Mouse (Mus musculus): Measurements from ENCODE around the gene Vav3. TPM values are rescaled to one million over a fixed set of nuclear protein-coding genes. Genes with fewer than 3 reads are reported as not detected.

Gene Vav3
- polyA plus RNA-seq, 1 experiment from 2014 or later, result 17.4 TPM

- WGBS, result 64% methylated on average over 11 of the region's 11 CpGs
- H3K27me3 ChIP-seq (ENCODE audit: control insufficient read depth, insufficient read depth, low read length), result no peaks in the 10 kb centered on the region
- no peak overlapping the region for H3K9ac ChIP-seq (ENCODE audit: low read length)
- 0 out of 2 replicates have a peak, but pooled peaks cover 6% of the 10 kb centered on the region for H3K4me1 ChIP-seq (ENCODE audit: control insufficient read depth, insufficient read depth, low read length)
- no peaks in the 10 kb centered on the region for H3K36me3 ChIP-seq (ENCODE audit: control insufficient read depth, insufficient read depth, low read length)
- no peak overlapping the region for H3K4me3 ChIP-seq (ENCODE audit: low read depth, low read length)
- ATAC-seq (ENCODE audit: insufficient read depth, low FRiP score, low TSS enrichment) (no peak), DNase-seq (ENCODE audit: low spot score) (no peak)
- H3K9me3 ChIP-seq (ENCODE audit: control insufficient read depth, low read length), result no peaks in the 10 kb centered on the region
- H3K27ac ChIP-seq (ENCODE audit: low read depth, low read length), result no peak overlapping the region
- H3K4me2 ChIP-seq (ENCODE audit: low read depth), result no peak overlapping the region
These were observed 150.3 kb downstream of the Vav3 start for GRCm38 (mm10) chr3:109490561-109491296.

GRCm38 (mm10) chr3:109491568-109491967 is 151.1 kb downstream of the Vav3 start:
- Histone ChIP-seq H3K9me3 (ENCODE audit: control insufficient read depth, low read length) (no peaks in the 10 kb centered on the region), H3K4me3 (ENCODE audit: low read depth, low read length) (no peak overlapping the region), H3K9ac (ENCODE audit: low read length) (no peak overlapping the region), H3K27ac (ENCODE audit: low read depth, low read length) (no peak overlapping the region), H3K27me3 (ENCODE audit: control insufficient read depth, insufficient read depth, low read length) (no peaks in the 10 kb centered on the region), H3K36me3 (ENCODE audit: control insufficient read depth, insufficient read depth, low read length) (no peaks in the 10 kb centered on the region), H3K4me2 (ENCODE audit: low read depth) (no peak overlapping the region), H3K4me1 (ENCODE audit: control insufficient read depth, insufficient read depth, low read length) (0 out of 2 replicates have a peak, but pooled peaks cover 6% of the 10 kb centered on the region)
- WGBS, result 10% methylated on average over 2 of the region's 2 CpGs
- DNase-seq (ENCODE audit: low spot score) (peak; percentile 27), ATAC-seq (ENCODE audit: insufficient read depth, low FRiP score, low TSS enrichment) (peak; percentile 26; the same call in 1 of the 2 replicates)

- no peaks in the 10 kb centered on the region for H3K9me3 ChIP-seq (ENCODE audit: control insufficient read depth, low read length)
- WGBS, result 46% methylated on average over 5 of the region's 5 CpGs
- peak; percentile 65; the same call in 1 of the 2 replicates for ATAC-seq (ENCODE audit: insufficient read depth, low FRiP score, low TSS enrichment)
- DNase-seq (ENCODE audit: low spot score), result peak; percentile 28
- H3K27me3 ChIP-seq (ENCODE audit: control insufficient read depth, insufficient read depth, low read length), result no peaks in the 10 kb centered on the region
- H3K4me1 ChIP-seq (ENCODE audit: control insufficient read depth, insufficient read depth, low read length), result no peaks in the 10 kb centered on the region
- no peak overlapping the region for H3K9ac ChIP-seq (ENCODE audit: low read length)
- no peak overlapping the region for H3K27ac ChIP-seq (ENCODE audit: low read depth, low read length)
- no peaks in the 10 kb centered on the region for H3K36me3 ChIP-seq (ENCODE audit: control insufficient read depth, insufficient read depth, low read length)
- H3K4me2 ChIP-seq (ENCODE audit: low read depth), result no peak overlapping the region
- no peak overlapping the region for H3K4me3 ChIP-seq (ENCODE audit: low read depth, low read length)
These were observed 156.0 kb downstream of the Vav3 start for GRCm38 (mm10) chr3:109496461-109496860.

GRCm38 (mm10) chr3:109497074-109497473 is 156.6 kb downstream of the Vav3 start:
- no peaks in the 10 kb centered on the region for H3K4me1 ChIP-seq (ENCODE audit: control insufficient read depth, insufficient read depth, low read length)
- H3K4me3 ChIP-seq (ENCODE audit: low read depth, low read length), result no peak overlapping the region
- no peak overlapping the region for H3K4me2 ChIP-seq (ENCODE audit: low read depth)
- no peak for DNase-seq (ENCODE audit: low spot score)
- 91% methylated on average over 4 of the region's 4 CpGs for WGBS
- H3K9ac ChIP-seq (ENCODE audit: low read length), result no peak overlapping the region
- H3K36me3 ChIP-seq (ENCODE audit: control insufficient read depth, insufficient read depth, low read length), result no peaks in the 10 kb centered on the region
- H3K27me3 ChIP-seq (ENCODE audit: control insufficient read depth, insufficient read depth, low read length), result no peaks in the 10 kb centered on the region
- no peak for ATAC-seq (ENCODE audit: insufficient read depth, low FRiP score, low TSS enrichment)
- H3K27ac ChIP-seq (ENCODE audit: low read depth, low read length), result no peak overlapping the region
- no peaks in the 10 kb centered on the region for H3K9me3 ChIP-seq (ENCODE audit: control insufficient read depth, low read length)

GRCm38 (mm10) chr3:109499861-109500456 is 159.5 kb downstream of the Vav3 start:
- 91% methylated on average over 1 of the region's 1 CpGs for WGBS
- no peak overlapping the region for H3K4me2 ChIP-seq (ENCODE audit: low read depth)

GRCm38 (mm10) chr3:109509784-109510183 is 169.3 kb downstream of the Vav3 start:
- Histone ChIP-seq H3K9me3 (ENCODE audit: control insufficient read depth, low read length) (no peaks in the 10 kb centered on the region), H3K27ac (ENCODE audit: low read depth, low read length) (no peak overlapping the region), H3K36me3 (ENCODE audit: control insufficient read depth, insufficient read depth, low read length) (no peaks in the 10 kb centered on the region), H3K27me3 (ENCODE audit: control insufficient read depth, insufficient read depth, low read length) (no peaks in the 10 kb centered on the region), H3K4me2 (ENCODE audit: low read depth) (no peak overlapping the region), H3K4me1 (ENCODE audit: control insufficient read depth, insufficient read depth, low read length) (no peaks in the 10 kb centered on the region), H3K9ac (ENCODE audit: low read length) (no peak overlapping the region), H3K4me3 (ENCODE audit: low read depth, low read length) (no peak overlapping the region)
- DNase-seq (ENCODE audit: low spot score) (no peak), ATAC-seq (ENCODE audit: insufficient read depth, low FRiP score, low TSS enrichment) (no peak)
- WGBS, result 74% methylated on average over 1 of the region's 1 CpGs

More at GRCm38 (mm10) chr3:109499861-109500456, 159.5 kb downstream of the Vav3 start:
- Histone ChIP-seq H3K36me3 (ENCODE audit: control insufficient read depth, insufficient read depth, low read length) (no peaks in the 10 kb centered on the region), H3K27ac (ENCODE audit: low read depth, low read length) (no peak overlapping the region), H3K27me3 (ENCODE audit: control insufficient read depth, insufficient read depth, low read length) (no peaks in the 10 kb centered on the region), H3K9ac (ENCODE audit: low read length) (no peak overlapping the region), H3K9me3 (ENCODE audit: control insufficient read depth, low read length) (no peaks in the 10 kb centered on the region), H3K4me3 (ENCODE audit: low read depth, low read length) (no peak overlapping the region), H3K4me1 (ENCODE audit: control insufficient read depth, insufficient read depth, low read length) (no peaks in the 10 kb centered on the region)
- ATAC-seq (ENCODE audit: insufficient read depth, low FRiP score, low TSS enrichment), result no peak
- DNase-seq (ENCODE audit: low spot score), result no peak

GRCm38 (mm10) chr3:109511849-109512248 is 171.4 kb downstream of the Vav3 start:
- no peak for DNase-seq (ENCODE audit: low spot score)
- Histone ChIP-seq H3K4me1 (ENCODE audit: control insufficient read depth, insufficient read depth, low read length) (no peaks in the 10 kb centered on the region), H3K9ac (ENCODE audit: low read length) (no peak overlapping the region), H3K36me3 (ENCODE audit: control insufficient read depth, insufficient read depth, low read length) (no peaks in the 10 kb centered on the region), H3K27ac (ENCODE audit: low read depth, low read length) (no peak overlapping the region), H3K4me2 (ENCODE audit: low read depth) (no peak overlapping the region), H3K9me3 (ENCODE audit: control insufficient read depth, low read length) (no peaks in the 10 kb centered on the region), H3K4me3 (ENCODE audit: low read depth, low read length) (no peak overlapping the region), H3K27me3 (ENCODE audit: control insufficient read depth, insufficient read depth, low read length) (no peaks in the 10 kb centered on the region)
- WGBS, result 88% methylated on average over 1 of the region's 1 CpGs
- ATAC-seq (ENCODE audit: insufficient read depth, low FRiP score, low TSS enrichment), result no peak

- WGBS, result 85% methylated on average over 3 of the region's 3 CpGs
These were observed 175.0 kb downstream of the Vav3 start for GRCm38 (mm10) chr3:109515479-109515878.

GRCm38 (mm10) chr3:109516372-109516771 is 175.9 kb downstream of the Vav3 start:
- H3K4me3 ChIP-seq (ENCODE audit: low read depth, low read length), result no peak overlapping the region
- ATAC-seq (ENCODE audit: insufficient read depth, low FRiP score, low TSS enrichment) (no peak), DNase-seq (ENCODE audit: low spot score) (no peak)
- no peak overlapping the region for H3K9ac ChIP-seq (ENCODE audit: low read length)
- no peak overlapping the region for H3K27ac ChIP-seq (ENCODE audit: low read depth, low read length)
- H3K27me3 ChIP-seq (ENCODE audit: control insufficient read depth, insufficient read depth, low read length), result no peaks in the 10 kb centered on the region
- no peaks in the 10 kb centered on the region for H3K9me3 ChIP-seq (ENCODE audit: control insufficient read depth, low read length)
- no peaks in the 10 kb centered on the region for H3K4me1 ChIP-seq (ENCODE audit: control insufficient read depth, insufficient read depth, low read length)
- no peak overlapping the region for H3K4me2 ChIP-seq (ENCODE audit: low read depth)
- WGBS, result 88% methylated on average over 10 of the region's 10 CpGs
- no peaks in the 10 kb centered on the region for H3K36me3 ChIP-seq (ENCODE audit: control insufficient read depth, insufficient read depth, low read length)

More at GRCm38 (mm10) chr3:109515479-109515878, 175.0 kb downstream of the Vav3 start:
- H3K4me1 ChIP-seq (ENCODE audit: control insufficient read depth, insufficient read depth, low read length), result no peaks in the 10 kb centered on the region
- no peak overlapping the region for H3K4me3 ChIP-seq (ENCODE audit: low read depth, low read length)
- H3K9me3 ChIP-seq (ENCODE audit: control insufficient read depth, low read length), result no peaks in the 10 kb centered on the region
- H3K9ac ChIP-seq (ENCODE audit: low read length), result no peak overlapping the region
- H3K36me3 ChIP-seq (ENCODE audit: control insufficient read depth, insufficient read depth, low read length), result no peaks in the 10 kb centered on the region
- no peak for ATAC-seq (ENCODE audit: insufficient read depth, low FRiP score, low TSS enrichment)
- no peak for DNase-seq (ENCODE audit: low spot score)
- H3K27ac ChIP-seq (ENCODE audit: low read depth, low read length), result no peak overlapping the region
- H3K27me3 ChIP-seq (ENCODE audit: control insufficient read depth, insufficient read depth, low read length), result no peaks in the 10 kb centered on the region
- H3K4me2 ChIP-seq (ENCODE audit: low read depth), result no peak overlapping the region

Measured in neural tube, embryonic 11.5 days (tissue).